Mouse (Mus musculus) hindbrain, postnatal 0 days (tissue): ENCODE data around the gene 1110032A03Rik. TPM values are rescaled to one million over a fixed set of nuclear protein-coding genes. Genes with fewer than 3 reads are reported as not detected.

ENCODE experiments used
- ATAC-seq: fragments of 200-750 bp; cut with Nextera tagmentation; 2 replicates; pipeline ENCODE4 v1.8.0; 2017; ENCODE audit warnings: mild to moderate bottlenecking, moderate TSS enrichment, moderate library complexity
- DNase-seq: peaks from one replicate; pipeline ENCODE4 v3.0.0-alpha.2; 2015; ENCODE audit warnings: low spot score
- H3K27ac ChIP-seq: fragments of 300-500 bp; sonication (generic); 2 replicates; pipeline ENCODE4 v1.5.1; 2014; ENCODE audit warnings: mild to moderate bottlenecking
- H3K27me3 ChIP-seq: fragments of 300-500 bp; sonication (generic); 2 replicates; pipeline ENCODE4 v1.6.1; 2014; ENCODE audit warnings: low read length, mixed read lengths; ENCODE audit not compliant: insufficient read depth
- H3K36me3 ChIP-seq: fragments of 300-500 bp; sonication (generic); 2 replicates; pipeline ENCODE4 v1.6.1; 2014; ENCODE audit warnings: low read length, mixed read lengths; ENCODE audit not compliant: insufficient read depth
- H3K4me1 ChIP-seq: fragments of 300-500 bp; sonication (generic); 2 replicates; pipeline ENCODE4 v1.6.1; 2014; ENCODE audit warnings: antibody characterized with exemption, low read length, mixed read lengths; ENCODE audit not compliant: insufficient read depth
- H3K4me2 ChIP-seq: fragments of 300-500 bp; sonication (generic); 2 replicates; pipeline ENCODE4 v1.6.1; 2014; ENCODE audit warnings: low read depth, mild to moderate bottlenecking, low read length, moderate library complexity, mixed read lengths
- H3K4me3 ChIP-seq: fragments of 300-500 bp; sonication (generic); 2 replicates; pipeline ENCODE4 v1.5.1; 2014; ENCODE audit warnings: low read length
- H3K9ac ChIP-seq: fragments of 300-500 bp; sonication (generic); replicated peaks from 2 replicates; pipeline ENCODE4 v1.6.1; 2014; ENCODE audit warnings: mild to moderate bottlenecking, low read length, moderate library complexity, mixed read lengths
- H3K9me3 ChIP-seq: fragments of 300-500 bp; sonication (generic); 2 replicates; pipeline ENCODE4 v1.6.1; 2016; ENCODE audit warnings: low read length, mixed read lengths
- CTCF ChIP-seq: IDR thresholded peaks from 2 replicates; pipeline ENCODE4 v1.5.1; 2016; ENCODE audit warnings: antibody characterized with exemption, control low read depth, low read depth
- WGBS: fragments of 180-500 bp; shearing (Covaris S2); extraction: QIAGEN DNeasy Blood & Tissue Kit; methylation state at CpG from one replicate; pipeline ENCODE4 v1.1.7; 2014; 5-methylcytosine and 5-hydroxymethylcytosine counted together
- polyA plus RNA-seq: library from polyadenylated mRNA; unstranded; fragments of >200 nt; fragmentation: Nextera tagmentation; extraction: Ambion mirVana; gene quantifications from 2 replicates; pipeline ENCODE4 v1.2.1, GENCODE M21; 2015
- total RNA-seq: library from RNA; depleted of rRNA; stranded (reverse); fragments of >200 nt; gene quantifications from 2 replicates; pipeline ENCODE4 v1.2.3, GENCODE M21; 2014

1110032A03Rik gene
- total and polyA plus RNA-seq, 2 experiments from 2014 or later = 42.3 to 66.2 TPM

GRCm38 (mm10) chr9:50738914-50739870 lies 36.1 kb downstream of the 1110032A03Rik start, which contains the start of gene Dixdc1:
Gene Dixdc1 (minus strand): TSS chr9:50739517.
- peak; percentile 93 for DNase-seq
- 12% methylated on average over 36 of the region's 36 CpGs for WGBS

GRCm38 (mm10) chr9:50734989-50735388 lies 40.3 kb downstream of the 1110032A03Rik start:
- no peak overlapping the region for H3K27ac ChIP-seq
- WGBS = 3% methylated on average over 9 of the region's 9 CpGs
- no peak overlapping the region for H3K4me3 ChIP-seq
- no peaks in the 10 kb centered on the region for H3K36me3 ChIP-seq
- H3K9ac ChIP-seq = no peak overlapping the region
- no peaks in the 10 kb centered on the region for H3K27me3 ChIP-seq
- ATAC-seq (no peak), DNase-seq (peak; percentile 85)
- peak overlapping the region; percentile 47 for H3K4me2 ChIP-seq
- TF ChIP-seq CTCF = peak; percentile 86
- H3K9me3 ChIP-seq = no peaks in the 10 kb centered on the region
- peaks cover 4% of the 10 kb centered on the region; the same call in 1 of the 2 replicates for H3K4me1 ChIP-seq

More at GRCm38 (mm10) chr9:50738914-50739870, 36.1 kb downstream of the 1110032A03Rik start, which contains the start of gene Dixdc1:
- Histone ChIP-seq H3K36me3 (no peaks in the 10 kb centered on the region), H3K9me3 (no peaks in the 10 kb centered on the region), H3K4me2 (peak within 1 kb of the TSS; percentile 56), H3K27me3 (no peaks in the 10 kb centered on the region), H3K4me3 (peak within 1 kb of the TSS; percentile 30), H3K4me1 (peaks cover 4% of the 10 kb centered on the region; the same call in 1 of the 2 replicates), H3K27ac (no peak within 1 kb of the TSS), H3K9ac (no peak within 1 kb of the TSS)
- TF ChIP-seq CTCF = no peak
- peak; percentile 98 for ATAC-seq

DNA sequence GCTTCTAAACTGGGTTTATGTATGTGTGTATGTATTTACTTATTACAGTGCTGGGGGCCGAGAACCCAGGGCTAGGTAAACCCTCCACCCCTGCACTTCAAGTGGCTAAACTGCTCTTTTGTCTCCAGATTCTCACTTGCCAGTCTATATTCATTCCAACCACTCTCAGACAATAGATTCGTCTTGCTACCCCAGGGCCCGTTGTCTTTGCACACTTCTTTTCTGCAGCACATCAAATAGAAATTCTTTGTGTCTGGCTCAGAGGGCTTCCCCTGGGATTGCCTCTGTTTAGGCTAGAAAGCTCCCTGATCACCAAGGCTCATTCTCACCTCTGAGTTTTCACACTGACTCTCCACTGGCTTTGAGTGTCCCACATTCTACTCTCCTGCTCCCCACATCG lies 42.8 kb downstream of the 1110032A03Rik start:
- Histone ChIP-seq H3K27me3 (no peaks in the 10 kb centered on the region), H3K9ac (no peak overlapping the region), H3K4me2 (no peak overlapping the region), H3K4me1 (no peaks in the 10 kb centered on the region), H3K36me3 (no peaks in the 10 kb centered on the region), H3K4me3 (no peak overlapping the region), H3K27ac (no peak overlapping the region), H3K9me3 (no peaks in the 10 kb centered on the region)
- DNase-seq (no peak), ATAC-seq (no peak)
- no peak for TF ChIP-seq CTCF
- WGBS = 12% methylated on average over 4 of the region's 4 CpGs

- no peak for DNase-seq
- TF ChIP-seq CTCF = no peak
- H3K9ac ChIP-seq = no peak overlapping the region
- H3K27ac ChIP-seq = peak overlapping the region; percentile 9; the same call in 1 of the 2 replicates
- H3K27me3 ChIP-seq = no peaks in the 10 kb centered on the region
- no peak for ATAC-seq
- no peaks in the 10 kb centered on the region for H3K36me3 ChIP-seq
- peaks cover 6% of the 10 kb centered on the region for H3K4me1 ChIP-seq
- WGBS = 69% methylated on average over 4 of the region's 4 CpGs
- no peak overlapping the region for H3K4me2 ChIP-seq
- no peak overlapping the region for H3K4me3 ChIP-seq
- no peaks in the 10 kb centered on the region for H3K9me3 ChIP-seq
These were observed 45.7 kb downstream of the 1110032A03Rik start for GRCm38 (mm10) chr9:50729600-50729999.

- TF ChIP-seq CTCF = peak; percentile 42; the same call in 1 of the 2 replicates
- Histone ChIP-seq H3K4me3 (peak overlapping the region; percentile 57), H3K9me3 (no peaks in the 10 kb centered on the region), H3K9ac (peak overlapping the region; percentile 63), H3K4me2 (peak overlapping the region; percentile 92), H3K27ac (peak overlapping the region; percentile 81), H3K36me3 (no peaks in the 10 kb centered on the region), H3K27me3 (no peaks in the 10 kb centered on the region), H3K4me1 (peaks cover 13% of the 10 kb centered on the region)
- DNase-seq = peak; percentile 98
- WGBS = under 1% methylated on average over 44 of the region's 45 CpGs
- peak; percentile 96 for ATAC-seq
These were observed 47.2 kb downstream of the 1110032A03Rik start for GRCm38 (mm10) chr9:50727925-50728651.

GRCm38 (mm10) chr9:50727171-50727924 lies 48.0 kb downstream of the 1110032A03Rik start:
- no peaks in the 10 kb centered on the region for H3K9me3 ChIP-seq
- ATAC-seq (no peak), DNase-seq (peak; percentile 48)
- H3K36me3 ChIP-seq = no peaks in the 10 kb centered on the region
- peak overlapping the region; percentile 92 for H3K4me2 ChIP-seq
- H3K27ac ChIP-seq = peak overlapping the region; percentile 81
- WGBS = 1% methylated on average over 30 of the region's 30 CpGs
- no peaks in the 10 kb centered on the region for H3K27me3 ChIP-seq
- peak overlapping the region; percentile 63 for H3K9ac ChIP-seq
- TF ChIP-seq CTCF = no peak
- peaks cover 17% of the 10 kb centered on the region for H3K4me1 ChIP-seq
- H3K4me3 ChIP-seq = peak overlapping the region; percentile 57
